Mouse (Mus musculus): ENCODE data around the gene Sfmbt2. TPM values are rescaled to one million over a fixed set of nuclear protein-coding genes. Genes with fewer than 3 reads are reported as not detected.

The Sfmbt2 gene
- polyA plus RNA-seq, 1 experiment from 2014 or later = 2.7 TPM

- WGBS = 5% methylated on average over 4 of the region's 4 CpGs
- Histone ChIP-seq H3K4me2 (no peak overlapping the region), H3K27me3 (peaks cover 20% of the 10 kb centered on the region), H3K9me3 (no peaks in the 10 kb centered on the region), H3K36me3 (no peaks in the 10 kb centered on the region), H3K4me1 (replicated peaks) (peaks cover 9% of the 10 kb centered on the region; the same call in 1 of the 2 replicates), H3K4me3 (replicated peaks) (no peak overlapping the region), H3K27ac (no peak overlapping the region), H3K9ac (replicated peaks) (no peak overlapping the region)
- no peak for ATAC-seq (ENCODE audit: insufficient number of reproducible peaks, insufficient read depth, low FRiP score, low TSS enrichment, low read depth)
Measured at GRCm38 (mm10) chr2:10350266-10350810, 20.0 kb upstream of the Sfmbt2 start.

GRCm38 (mm10) chr2:10351125-10351524 is 19.2 kb upstream of the Sfmbt2 start:
- Histone ChIP-seq H3K9me3 (no peaks in the 10 kb centered on the region), H3K4me1 (replicated peaks) (peaks cover 6% of the 10 kb centered on the region; the same call in 1 of the 2 replicates), H3K27ac (no peak overlapping the region), H3K4me3 (replicated peaks) (no peak overlapping the region), H3K36me3 (no peaks in the 10 kb centered on the region), H3K4me2 (no peak overlapping the region), H3K27me3 (peaks cover 23% of the 10 kb centered on the region), H3K9ac (replicated peaks) (no peak overlapping the region)
- WGBS = 67% methylated on average over 1 of the region's 1 CpGs
- no peak for ATAC-seq (ENCODE audit: insufficient number of reproducible peaks, insufficient read depth, low FRiP score, low TSS enrichment, low read depth)

GRCm38 (mm10) chr2:10352887-10353286 is 17.4 kb upstream of the Sfmbt2 start:
- H3K27me3 ChIP-seq = peaks cover 27% of the 10 kb centered on the region
- no peak overlapping the region for H3K4me2 ChIP-seq
- H3K36me3 ChIP-seq = no peaks in the 10 kb centered on the region

GRCm38 (mm10) chr2:10353889-10354288 is 16.4 kb upstream of the Sfmbt2 start:
- no peaks in the 10 kb centered on the region for H3K36me3 ChIP-seq
- no peak overlapping the region for H3K4me3 ChIP-seq (replicated peaks)
- no peaks in the 10 kb centered on the region for H3K9me3 ChIP-seq
- H3K4me1 ChIP-seq (replicated peaks) = peaks cover 6% of the 10 kb centered on the region; the same call in 1 of the 2 replicates
- no peak overlapping the region for H3K9ac ChIP-seq (replicated peaks)
- 61% methylated on average over 4 of the region's 4 CpGs for WGBS
- no peak for ATAC-seq (ENCODE audit: insufficient number of reproducible peaks, insufficient read depth, low FRiP score, low TSS enrichment, low read depth)
- peaks cover 29% of the 10 kb centered on the region for H3K27me3 ChIP-seq
- H3K4me2 ChIP-seq = no peak overlapping the region
- no peak overlapping the region for H3K27ac ChIP-seq

More at GRCm38 (mm10) chr2:10352887-10353286, 17.4 kb upstream of the Sfmbt2 start:
- H3K4me1 ChIP-seq (replicated peaks) = peaks cover 6% of the 10 kb centered on the region; the same call in 1 of the 2 replicates
- H3K27ac ChIP-seq = no peak overlapping the region
- H3K9me3 ChIP-seq = no peaks in the 10 kb centered on the region
- ATAC-seq (ENCODE audit: insufficient number of reproducible peaks, insufficient read depth, low FRiP score, low TSS enrichment, low read depth) = no peak
- H3K4me3 ChIP-seq (replicated peaks) = no peak overlapping the region
- no peak overlapping the region for H3K9ac ChIP-seq (replicated peaks)
- WGBS = 80% methylated on average over 3 of the region's 3 CpGs

GRCm38 (mm10) chr2:10359861-10360260 is 10.4 kb upstream of the Sfmbt2 start:
- no peak overlapping the region for H3K9ac ChIP-seq (replicated peaks)
- no peak overlapping the region for H3K4me3 ChIP-seq (replicated peaks)
- H3K9me3 ChIP-seq = no peaks in the 10 kb centered on the region
- H3K27ac ChIP-seq = no peak overlapping the region
- WGBS = 91% methylated on average over 2 of the region's 2 CpGs
- H3K4me1 ChIP-seq (replicated peaks) = no peaks in the 10 kb centered on the region
- H3K36me3 ChIP-seq = no peaks in the 10 kb centered on the region
- ATAC-seq (ENCODE audit: insufficient number of reproducible peaks, insufficient read depth, low FRiP score, low TSS enrichment, low read depth) = no peak
- no peak overlapping the region for H3K4me2 ChIP-seq
- peaks cover 53% of the 10 kb centered on the region for H3K27me3 ChIP-seq

- Histone ChIP-seq H3K27me3 (peaks cover 70% of the 10 kb centered on the region), H3K4me2 (no peak overlapping the region), H3K36me3 (no peaks in the 10 kb centered on the region), H3K27ac (no peak overlapping the region), H3K9ac (replicated peaks) (no peak overlapping the region), H3K4me1 (replicated peaks) (no peaks in the 10 kb centered on the region), H3K9me3 (no peaks in the 10 kb centered on the region), H3K4me3 (replicated peaks) (no peak overlapping the region)
- WGBS = 96% methylated on average over 6 of the region's 6 CpGs
- no peak for ATAC-seq (ENCODE audit: insufficient number of reproducible peaks, insufficient read depth, low FRiP score, low TSS enrichment, low read depth)
Measured at GRCm38 (mm10) chr2:10365081-10365480, 5.2 kb upstream of the Sfmbt2 start.

- Histone ChIP-seq H3K9me3 (no peaks in the 10 kb centered on the region), H3K4me3 (replicated peaks) (no peak overlapping the region), H3K27me3 (peaks cover 75% of the 10 kb centered on the region), H3K4me1 (replicated peaks) (no peaks in the 10 kb centered on the region), H3K9ac (replicated peaks) (no peak overlapping the region), H3K27ac (no peak overlapping the region), H3K4me2 (no peak overlapping the region), H3K36me3 (no peaks in the 10 kb centered on the region)
- WGBS = 27% methylated on average over 2 of the region's 2 CpGs
- ATAC-seq (ENCODE audit: insufficient number of reproducible peaks, insufficient read depth, low FRiP score, low TSS enrichment, low read depth) = no peak
Measured at GRCm38 (mm10) chr2:10366284-10366683, 4.0 kb upstream of the Sfmbt2 start.

- peaks cover 77% of the 10 kb centered on the region for H3K27me3 ChIP-seq
- ATAC-seq (ENCODE audit: insufficient number of reproducible peaks, insufficient read depth, low FRiP score, low TSS enrichment, low read depth) = no peak
- H3K4me1 ChIP-seq (replicated peaks) = peaks cover 15% of the 10 kb centered on the region
- no peaks in the 10 kb centered on the region for H3K9me3 ChIP-seq
- no peak overlapping the region for H3K4me3 ChIP-seq (replicated peaks)
- no peak overlapping the region for H3K4me2 ChIP-seq
- WGBS = 4% methylated on average over 8 of the region's 8 CpGs
- no peak overlapping the region for H3K9ac ChIP-seq (replicated peaks)
- no peak overlapping the region for H3K27ac ChIP-seq
- H3K36me3 ChIP-seq = no peaks in the 10 kb centered on the region
Measured at GRCm38 (mm10) chr2:10369676-10370075, 634 bp upstream of the Sfmbt2 start.

GRCm38 (mm10) chr2:10370687-10371458 is 563 bp downstream of the Sfmbt2 start:
- Histone ChIP-seq H3K9me3 (no peaks in the 10 kb centered on the region), H3K4me1 (replicated peaks) (peaks cover 15% of the 10 kb centered on the region), H3K4me2 (no peak overlapping the region), H3K9ac (replicated peaks) (no peak overlapping the region), H3K4me3 (replicated peaks) (no peak overlapping the region), H3K27me3 (peaks cover 80% of the 10 kb centered on the region), H3K36me3 (no peaks in the 10 kb centered on the region), H3K27ac (no peak overlapping the region)
- no peak for ATAC-seq (ENCODE audit: insufficient number of reproducible peaks, insufficient read depth, low FRiP score, low TSS enrichment, low read depth)
- 1% methylated on average over 26 of the region's 26 CpGs for WGBS

- H3K27me3 ChIP-seq = peaks cover 84% of the 10 kb centered on the region
- 0 out of 2 replicates have a peak overlapping the region, but pooled peaks have one; percentile 53 for H3K4me3 ChIP-seq (replicated peaks)
- ATAC-seq (ENCODE audit: insufficient number of reproducible peaks, insufficient read depth, low FRiP score, low TSS enrichment, low read depth) = no peak
- H3K4me2 ChIP-seq = 0 out of 2 replicates have a peak overlapping the region, but pooled peaks have one; percentile 95
- H3K9me3 ChIP-seq = no peaks in the 10 kb centered on the region
- H3K9ac ChIP-seq (replicated peaks) = no peak overlapping the region
- no peaks in the 10 kb centered on the region for H3K36me3 ChIP-seq
- WGBS = 2% methylated on average over 16 of the region's 16 CpGs
- H3K27ac ChIP-seq = no peak overlapping the region
- peaks cover 15% of the 10 kb centered on the region for H3K4me1 ChIP-seq (replicated peaks)
Measured at GRCm38 (mm10) chr2:10371459-10371817, 1.1 kb downstream of the Sfmbt2 start.

- H3K9me3 ChIP-seq = no peaks in the 10 kb centered on the region
- no peak for ATAC-seq (ENCODE audit: insufficient number of reproducible peaks, insufficient read depth, low FRiP score, low TSS enrichment, low read depth)
- H3K4me3 ChIP-seq (replicated peaks) = peak overlapping the region; percentile 53
- WGBS = under 1% methylated on average over 9 of the region's 18 CpGs
- H3K4me1 ChIP-seq (replicated peaks) = peaks cover 15% of the 10 kb centered on the region
- H3K9ac ChIP-seq (replicated peaks) = no peak overlapping the region
- no peak overlapping the region for H3K27ac ChIP-seq
- peak overlapping the region; percentile 95 for H3K4me2 ChIP-seq
- H3K27me3 ChIP-seq = peaks cover 81% of the 10 kb centered on the region
- H3K36me3 ChIP-seq = no peaks in the 10 kb centered on the region
Measured at GRCm38 (mm10) chr2:10371899-10372298, 1.6 kb downstream of the Sfmbt2 start.

Measured in limb, embryonic 12.5 days (tissue).